Mouse (Mus musculus) spleen, postnatal 10 days (tissue): Measurements from ENCODE around the gene Commd8.
"Not testable (repeated sequence)": the region's sequence is repeated elsewhere in the genome, so short reads cannot be mapped to it uniquely, and the experiment has no call there.

Source experiments
- DNase-seq, 2 experiments: peaks; one replicate each; pipeline ENCODE4 v3.0.0; 2021 to 2022; ENCODE audit warnings: low spot score in 2 of 2

Gene Commd8

GRCm38 (mm10) chr5:72168285-72168621 lies 264 bp upstream of the Commd8 start:
- no peak for DNase-seq

GRCm38 (mm10) chr5:72164386-72164785 lies 3.6 kb downstream of the Commd8 start:
- no peak for DNase-seq

- DNase-seq: no peak
Measured at GRCm38 (mm10) chr5:72162855-72163254, 5.1 kb downstream of the Commd8 start.

GRCm38 (mm10) chr5:72160781-72161485 lies 7.1 kb downstream of the Commd8 start:
- DNase-seq: no peak

- no peak for DNase-seq
Measured at GRCm38 (mm10) chr5:72159537-72159936, 8.5 kb downstream of the Commd8 start.

- no peak for DNase-seq
Measured at GRCm38 (mm10) chr5:72158667-72159066, 9.3 kb downstream of the Commd8 start.

- DNase-seq: no peak
Measured at GRCm38 (mm10) chr5:72156598-72156997, 11.4 kb downstream of the Commd8 start.

GRCm38 (mm10) chr5:72155686-72156085 lies 12.3 kb downstream of the Commd8 start:
- not testable (repeated sequence) for DNase-seq

GRCm38 (mm10) chr5:72150870-72151269 lies 17.1 kb downstream of the Commd8 start:
- DNase-seq: no peak

- no peak for DNase-seq
Measured at GRCm38 (mm10) chr5:72148679-72149078, 19.3 kb downstream of the Commd8 start.

GRCm38 (mm10) chr5:72139619-72140018 lies 28.4 kb downstream of the Commd8 start:
- DNase-seq: no peak

GRCm38 (mm10) chr5:72138256-72138655 lies 29.7 kb downstream of the Commd8 start:
- DNase-seq: no peak

- DNase-seq: no peak
Measured at GRCm38 (mm10) chr5:72133906-72134305, 34.1 kb downstream of the Commd8 start.

GRCm38 (mm10) chr5:72126681-72127080 lies 41.3 kb downstream of the Commd8 start:
- DNase-seq: no peak

GRCm38 (mm10) chr5:72122414-72123037 lies 45.5 kb downstream of the Commd8 start:
- no peak for DNase-seq
